ENCODE assay signal across 8 mouse cellular contexts in genomic region chr11:120311561-120311960, GRCm38 (mm10). TPM values are rescaled to one million over a fixed set of nuclear protein-coding genes. Genes with fewer than 3 reads are reported as not detected.
DNase-seq lines count a peak whose midpoint lies in the region; ATAC-seq and TF ChIP-seq lines count a peak whose summit lies in the region.

No protein-coding gene starts in this region.

- TF ChIP-seq CTCF in hindbrain, postnatal 0 days (IDR thresholded peaks at IDR 0.05; ENCODE audit: low read depth): 0 out of 2 replicates have a peak, but pooled peaks have one; percentile 0

- H3K36me3 ChIP-seq in embryonic facial prominence, embryonic 12.5 days: no peaks in the 10 kb centered on the region
- no peaks in the 10 kb centered on the region for H3K36me3 ChIP-seq in hindbrain, postnatal 0 days (ENCODE audit: insufficient read depth, low read length)

- peaks cover 49% of the 10 kb centered on the region for H3K4me1 ChIP-seq in embryonic facial prominence, embryonic 12.5 days
- peaks cover 27% of the 10 kb centered on the region; the same call in 1 of the 2 replicates for H3K4me1 ChIP-seq in hindbrain, postnatal 0 days (ENCODE audit: insufficient read depth, low read length)

- peak overlapping the region; percentile 51 for H3K4me2 ChIP-seq in embryonic facial prominence, embryonic 12.5 days (replicated peaks)
- H3K4me2 ChIP-seq in hindbrain, postnatal 0 days (ENCODE audit: low read depth, low read length): peak overlapping the region; percentile 70

- peak; percentile 15 for DNase-seq in kidney, adult 11 months
- DNase-seq in kidney, adult 9 months: no peak
- no peak for DNase-seq in hindbrain, postnatal 0 days (ENCODE audit: low spot score)
- DNase-seq in lung, postnatal 14 days: peak; percentile 51
- no peak for DNase-seq in embryo, embryonic 10.5 days (ENCODE audit: low spot score)
- DNase-seq in layer of hippocampus, adult 18-20 months (ENCODE audit: low spot score in 2 of 2): no peak
- DNase-seq in layer of hippocampus, adult 11-12 months (ENCODE audit: low spot score): no peak

- peak overlapping the region; percentile 23 for H3K4me3 ChIP-seq in embryonic facial prominence, embryonic 12.5 days
- H3K4me3 ChIP-seq in hindbrain, postnatal 0 days (ENCODE audit: low read length): peak overlapping the region; percentile 38; the same call in 1 of the 2 replicates

- no peaks in the 10 kb centered on the region for H3K9me3 ChIP-seq in embryonic facial prominence, embryonic 12.5 days
- H3K9me3 ChIP-seq in hindbrain, postnatal 0 days (ENCODE audit: low read length): no peaks in the 10 kb centered on the region

- peak overlapping the region; percentile 52 for H3K9ac ChIP-seq in embryonic facial prominence, embryonic 12.5 days
- peak overlapping the region; percentile 55 for H3K9ac ChIP-seq in hindbrain, postnatal 0 days (replicated peaks; ENCODE audit: low read length)

- ATAC-seq in embryonic facial prominence, embryonic 12.5 days (ENCODE audit: insufficient number of reproducible peaks, insufficient read depth, low FRiP score, low TSS enrichment): no peak
- ATAC-seq in hindbrain, postnatal 0 days: no peak

- 39% methylated on average over 10 of the region's 10 CpGs for WGBS in embryonic facial prominence, embryonic 12.5 days
- WGBS in hindbrain, postnatal 0 days: 53% methylated on average over 10 of the region's 10 CpGs

- no peaks in the 10 kb centered on the region for H3K27me3 ChIP-seq in embryonic facial prominence, embryonic 12.5 days
- H3K27me3 ChIP-seq in hindbrain, postnatal 0 days (ENCODE audit: insufficient read depth, low read length): no peaks in the 10 kb centered on the region

- peak overlapping the region; percentile 83 for H3K27ac ChIP-seq in embryonic facial prominence, embryonic 12.5 days
- H3K27ac ChIP-seq in hindbrain, postnatal 0 days: peak overlapping the region; percentile 81

RNA-seq across cellular contexts. Expression of gene Actg1, which starts 36.8 kb away (rescaled TPM):
- polyA plus RNA-seq in embryonic facial prominence, embryonic 12.5 days (2016; fragmentation: Nextera tagmentation; extraction: Ambion mirVana): 3,148 and 3,183 TPM in 2 replicates
- 2,410 and 2,568 TPM in 2 replicates for total RNA-seq in hindbrain, postnatal 0 days (2014; rRNA removed)
- 3,348 and 3,639 TPM in 2 replicates for polyA plus RNA-seq in hindbrain, postnatal 0 days (2015; fragmentation: Nextera tagmentation; extraction: Ambion mirVana)
- 1,000 to 10,000 TPM; 1,279 to 1,291 TPM for total RNA-seq in layer of hippocampus, adult 18-20 months (2021)

RNA-seq across cellular contexts. Expression of gene Fscn2, which starts 49.8 kb away (rescaled TPM):
- polyA plus RNA-seq in embryonic facial prominence, embryonic 12.5 days (2016; fragmentation: Nextera tagmentation; extraction: Ambion mirVana): 0.61 and 0.78 TPM in 2 replicates
- 3.0 and 9.0 TPM in 2 replicates for total RNA-seq in hindbrain, postnatal 0 days (2014; rRNA removed)
- 1.5 and 1.9 TPM in 2 replicates for polyA plus RNA-seq in hindbrain, postnatal 0 days (2015; fragmentation: Nextera tagmentation; extraction: Ambion mirVana)
- total RNA-seq in layer of hippocampus, adult 18-20 months (2021): under 1 TPM in 1 of 2 experiments, not detected in 1; 0.61 TPM

Comparison
In these comparisons a context has a peak if more than half of its experiments do, and no peak if none do; other contexts are left out.
1. DNase-seq: peak in kidney, adult 11 months (single experiment) and lung, postnatal 14 days (single experiment); none in kidney, adult 9 months (single experiment), hindbrain, postnatal 0 days (single experiment), embryo, embryonic 10.5 days (single experiment), layer of hippocampus, adult 18-20 months (0 of 2) and layer of hippocampus, adult 11-12 months (single experiment).